Mouse (Mus musculus) gastrocnemius, postnatal 36 days (tissue): Measurements from ENCODE around the gene Cd4. TPM values are rescaled to one million over a fixed set of nuclear protein-coding genes. Genes with fewer than 3 reads are reported as not detected.
"Not testable (repeated sequence)": the region's sequence is repeated elsewhere in the genome, so short reads cannot be mapped to it uniquely, and the experiment has no call there.

Experiments used
- DNase-seq, 2 experiments: peaks; one replicate each; pipeline ENCODE4 v3.0.0; 2022
- intact Hi-C: fragments of 180-260 bp; cut with DNase I; formaldehyde crosslinking; loops from one replicate; pipeline ENCODE4 v1.15.1; 2025
- total RNA-seq, 2 experiments: library from RNA; stranded (reverse); gene quantifications; 2 replicates each; pipeline ENCODE4 v1.2.3; 2021

Cd4 gene
- total RNA-seq, 2 experiments from 2014 or later = 2.8 TPM; not detected in 1

DNA sequence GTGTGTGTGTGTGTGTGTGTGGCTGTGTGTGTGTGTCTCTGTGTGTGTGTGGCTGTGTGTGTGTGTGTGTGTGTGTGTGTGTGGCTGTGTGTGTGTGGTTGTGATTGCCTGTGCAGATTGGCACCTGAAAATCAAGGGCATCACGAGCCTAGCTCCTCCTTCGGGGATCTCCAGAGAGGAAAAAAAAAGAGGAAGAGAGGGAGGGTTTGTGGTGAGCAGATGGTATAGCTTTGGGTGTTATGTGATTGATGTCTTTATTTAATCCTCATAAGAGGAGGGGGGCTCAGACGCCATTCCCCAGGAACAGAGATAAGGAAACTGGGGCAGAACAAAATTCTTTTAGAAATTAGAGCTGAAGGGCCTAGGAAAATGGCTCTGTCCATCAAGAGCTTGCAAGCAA lies 10.3 kb upstream of the Cd4 start:
- DNase-seq = no peak
- intact Hi-C loops = no loop called here

DNA sequence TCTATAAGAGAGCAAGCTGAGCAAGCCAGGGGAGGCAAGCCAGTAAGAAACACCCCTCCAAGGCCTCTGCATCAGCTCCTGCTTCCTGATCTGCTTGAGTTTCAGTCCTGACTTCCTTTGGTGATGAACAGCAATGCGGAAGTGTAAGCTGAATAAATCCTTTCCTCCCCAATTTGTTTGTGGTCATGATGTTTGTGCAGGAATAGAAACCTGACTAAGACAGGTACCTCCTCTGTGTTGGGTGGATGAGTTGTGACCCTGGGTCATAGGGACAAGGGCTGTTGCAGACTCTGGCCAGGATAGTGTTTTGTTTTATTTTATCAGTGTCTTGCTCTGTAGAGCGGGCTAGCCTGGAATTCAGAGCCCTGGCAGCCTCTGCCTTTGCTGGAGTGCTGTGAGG lies 6.1 kb upstream of the Cd4 start:
- DNase-seq, intact Hi-C loops: not testable (repeated sequence)

DNA sequence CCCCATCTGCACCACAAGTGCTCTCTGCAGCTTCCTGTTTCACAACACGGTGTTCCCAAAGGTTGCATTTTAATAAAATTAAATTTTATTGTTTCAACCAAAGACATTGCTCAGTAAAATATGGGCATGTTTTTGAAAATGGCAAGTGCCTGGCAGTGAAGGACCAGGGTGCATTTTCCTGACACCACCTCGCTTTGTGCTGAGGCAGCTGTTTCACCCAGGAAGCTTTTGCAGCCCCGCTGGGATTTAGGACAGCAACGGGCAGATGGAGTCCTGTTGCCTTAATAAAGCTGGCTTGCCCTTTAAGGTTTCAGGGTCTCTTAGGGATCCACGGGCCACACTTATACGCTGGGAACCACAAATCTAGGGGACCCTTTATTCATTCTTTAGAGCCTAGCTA lies 3.0 kb upstream of the Cd4 start:
- intact Hi-C loops = no loop called here
- no peak for DNase-seq

DNA sequence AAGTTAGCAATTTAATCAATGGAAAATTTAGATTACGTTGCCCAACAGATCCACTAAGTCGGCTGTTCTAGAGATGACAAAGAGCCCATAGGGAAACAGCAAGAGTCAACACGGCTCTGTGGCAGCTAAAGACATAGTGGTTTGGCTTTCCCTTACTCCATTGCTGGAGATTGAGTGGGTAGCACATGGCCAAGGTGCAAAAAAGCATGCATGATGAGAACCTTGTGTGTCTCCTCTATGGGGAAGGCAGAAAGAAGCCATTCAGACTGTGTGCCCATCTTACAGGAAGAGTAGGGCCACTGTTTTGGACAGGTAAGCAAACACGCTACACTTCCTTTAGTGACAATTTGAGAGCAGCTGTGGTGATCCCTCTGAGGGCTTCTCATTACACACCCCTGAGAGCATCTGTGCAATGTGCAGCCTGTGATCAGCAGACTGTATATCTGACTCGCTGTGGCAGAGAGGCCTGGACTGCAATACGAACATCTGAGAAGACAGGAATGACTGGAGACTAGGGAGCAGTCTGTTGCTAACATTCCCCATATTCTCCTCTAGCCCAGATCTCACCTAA lies 619 bp upstream of the Cd4 start:
- DNase-seq = no peak
- intact Hi-C loops = no loop called here

DNA sequence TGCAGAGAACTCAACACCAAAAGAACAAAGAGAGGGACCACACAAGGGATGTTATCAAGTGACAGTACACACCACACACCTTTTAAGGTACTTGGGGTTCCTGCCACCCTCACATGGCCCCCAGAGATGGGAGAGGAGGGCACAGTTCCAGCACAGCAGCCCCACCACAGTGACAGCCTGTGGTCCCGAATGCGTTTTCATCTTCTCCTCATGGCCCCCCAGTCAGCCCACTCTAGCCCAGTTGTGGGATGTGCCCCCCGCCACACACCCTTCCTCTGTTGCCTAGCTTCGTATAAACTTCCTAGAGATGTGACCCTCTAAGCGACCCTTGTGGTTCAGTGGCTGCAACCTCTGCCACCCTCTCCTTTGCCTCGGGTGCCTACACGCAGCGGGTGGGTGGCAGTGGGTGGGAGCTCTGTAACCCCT lies 2.1 kb downstream of the Cd4 start:
- DNase-seq = no peak
- intact Hi-C loops = no loop called here

DNA sequence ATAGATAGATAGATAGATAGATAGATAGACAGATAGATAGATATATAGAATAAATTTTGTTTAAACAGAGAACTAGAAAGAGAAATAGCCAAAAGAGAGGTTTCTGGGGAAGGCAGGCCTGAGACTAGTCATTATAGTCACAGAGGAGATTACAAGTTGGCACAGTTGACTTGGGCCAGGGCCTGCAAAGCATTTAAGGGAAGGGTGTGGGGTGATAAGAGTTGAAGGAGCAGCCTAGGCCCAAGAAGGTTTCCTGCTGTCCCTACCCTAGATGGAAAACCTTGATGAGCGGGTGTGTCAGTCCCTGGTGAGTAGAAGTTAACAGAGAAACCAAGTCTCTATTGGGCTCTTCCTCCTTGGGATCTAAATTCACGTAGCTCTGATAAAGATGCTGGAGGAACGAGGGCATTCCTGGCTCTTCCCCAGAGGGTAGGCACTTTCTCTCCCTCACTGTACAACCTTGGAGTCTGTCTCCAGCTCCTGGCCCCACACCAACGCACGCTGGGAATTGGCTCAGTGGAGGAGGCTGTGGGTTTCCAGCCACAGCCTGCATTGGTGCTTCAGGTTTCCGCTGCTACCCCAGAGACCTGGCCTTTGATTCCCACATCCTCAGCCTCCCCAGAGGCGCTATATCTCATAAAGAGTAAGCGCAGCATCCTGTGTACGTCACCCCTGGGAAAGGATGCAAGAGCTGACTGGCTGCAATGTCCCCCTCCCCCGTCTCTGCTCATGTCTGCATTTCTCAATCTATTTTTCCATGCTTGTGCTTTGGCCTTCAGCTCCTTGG lies 3.1 kb downstream of the Cd4 start:
- DNase-seq = no peak

DNA sequence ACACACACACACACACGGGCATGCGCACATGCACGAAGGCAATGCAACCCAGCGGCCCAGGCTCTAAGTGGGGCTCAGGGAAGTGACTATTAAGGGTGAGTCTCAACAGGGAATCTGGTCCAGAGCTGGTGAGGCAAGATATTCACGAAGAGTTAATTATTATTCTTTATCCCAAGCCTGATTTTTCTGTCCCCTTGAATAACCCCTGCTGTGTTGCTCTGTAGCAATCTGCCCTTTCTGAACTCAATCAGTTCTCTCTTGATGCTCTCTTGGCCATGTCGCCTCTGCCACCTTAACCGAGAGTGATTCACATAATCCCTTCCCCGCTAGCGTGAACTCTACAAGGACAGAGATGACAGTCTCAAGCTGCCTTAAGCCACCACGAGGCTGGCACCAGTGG lies 4.7 kb downstream of the Cd4 start:
- no peak for DNase-seq
- intact Hi-C loops = no loop called here

More for the DNA sequence above, 3.1 kb downstream of the Cd4 start:
- intact Hi-C loops = no loop called here

DNA sequence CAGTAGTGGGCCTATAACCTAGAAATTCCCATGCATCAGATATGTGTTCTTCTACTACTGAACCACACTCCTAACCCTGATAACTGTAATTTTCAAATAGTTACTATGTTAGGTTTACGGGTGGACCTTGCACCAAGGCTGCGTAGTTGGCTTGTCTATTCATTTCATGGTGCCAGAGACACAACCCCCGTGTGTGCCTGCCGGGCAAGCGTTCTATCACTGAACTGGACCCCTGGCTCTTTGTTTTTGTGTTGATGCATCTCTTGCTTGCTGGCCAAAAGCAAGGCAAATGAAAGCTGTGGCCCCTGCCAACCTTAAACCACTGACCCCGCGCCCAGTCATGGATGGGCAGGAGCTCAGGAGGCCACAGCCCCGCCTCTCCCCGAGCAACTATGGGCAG lies 6.2 kb downstream of the Cd4 start:
- no peak for DNase-seq
- intact Hi-C loops = no loop called here

DNA sequence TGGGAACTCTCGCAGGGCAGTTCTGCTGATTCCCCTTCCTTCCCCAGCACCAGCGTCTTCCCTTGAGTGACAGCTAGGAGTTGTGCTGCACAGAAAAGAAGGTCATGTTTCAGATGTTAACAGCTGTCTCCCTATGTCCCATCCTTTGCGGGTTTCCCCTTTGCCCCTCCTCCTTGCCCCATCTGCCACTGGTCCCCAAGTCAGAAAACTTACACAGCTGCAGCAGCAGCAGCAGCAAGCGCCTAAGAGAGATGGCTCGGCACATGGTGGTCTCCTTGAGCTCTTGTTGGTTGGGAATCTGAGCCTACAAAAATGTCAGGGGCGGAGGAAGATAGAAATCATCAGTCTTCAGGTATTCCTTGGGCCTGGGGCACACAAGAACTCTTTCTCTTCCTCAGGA lies 8.6 kb downstream of the Cd4 start:
- intact Hi-C loops = no loop called here
- DNase-seq = no peak

DNA sequence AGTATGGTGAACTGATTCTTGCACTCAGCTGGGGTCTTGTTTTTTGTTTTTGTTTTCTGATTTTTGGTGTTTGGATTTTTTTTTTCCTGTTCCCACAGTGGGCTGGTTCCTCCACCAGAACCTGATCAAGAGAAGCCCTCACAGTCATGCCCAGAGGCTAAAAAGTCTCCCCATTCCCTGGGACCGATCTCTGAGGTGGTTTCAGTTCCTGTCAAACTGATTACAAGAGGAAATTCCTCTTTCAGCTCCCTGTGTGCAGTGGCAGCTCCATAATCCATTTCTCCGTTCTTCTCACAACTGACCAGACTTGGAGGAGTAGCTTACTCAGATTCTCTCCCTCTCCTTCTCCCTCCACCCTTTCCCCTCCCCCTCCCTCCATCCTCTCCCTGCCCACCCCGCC lies 13.7 kb downstream of the Cd4 start:
- DNase-seq = no peak
- intact Hi-C loops = no loop called here

DNA sequence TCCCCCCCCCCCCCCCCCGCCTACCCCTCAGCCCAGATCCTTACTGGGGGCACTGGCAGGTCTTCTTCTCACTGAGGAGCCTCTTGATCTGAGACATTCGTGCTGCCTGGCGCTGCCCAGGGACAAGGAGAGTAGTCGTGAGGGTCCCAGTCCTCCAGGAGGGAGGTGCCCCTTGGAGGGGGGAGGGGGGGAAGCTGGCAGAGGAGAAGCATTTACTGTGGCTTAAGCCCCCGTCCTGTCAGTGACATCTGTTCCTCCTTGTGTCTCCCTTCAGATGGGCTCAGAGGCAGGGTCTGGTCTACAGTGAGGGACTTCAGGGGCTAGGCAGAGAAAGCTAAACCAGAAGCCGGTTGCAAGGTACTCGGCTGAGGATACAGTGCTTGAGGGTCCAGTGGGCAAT lies 21.5 kb downstream of the Cd4 start:
- intact Hi-C loops = no loop called here
- DNase-seq = no peak

DNA sequence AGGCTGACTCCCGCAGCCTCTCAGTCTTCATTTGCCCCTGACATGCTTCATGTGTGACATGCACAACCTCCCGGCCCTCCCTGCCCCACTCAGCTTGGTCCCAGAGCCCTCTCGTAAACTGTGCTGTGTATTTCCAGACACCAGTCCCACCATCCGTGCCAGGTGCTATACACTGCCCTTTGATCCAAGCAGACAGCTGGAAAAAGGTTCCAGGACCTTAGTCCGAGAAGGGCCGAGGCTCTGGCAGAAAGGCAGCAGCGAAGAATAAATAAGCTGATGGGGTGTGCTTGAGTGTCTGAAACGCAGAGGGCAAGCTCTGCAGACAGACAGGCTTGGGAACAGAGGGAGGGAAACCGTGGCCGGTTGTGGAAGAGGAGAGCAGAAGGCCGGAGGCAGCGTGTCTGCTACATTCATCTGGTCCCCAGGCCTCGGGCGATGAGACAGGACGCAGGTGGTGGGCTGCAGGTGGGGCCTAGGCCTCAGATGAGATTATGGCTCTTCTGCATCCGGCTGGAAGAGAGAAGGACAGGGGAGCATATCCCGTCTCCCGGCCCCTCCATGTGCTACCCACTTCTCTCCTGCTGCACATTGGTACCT lies 22.2 kb downstream of the Cd4 start:
- intact Hi-C loops = no loop called here

DNA sequence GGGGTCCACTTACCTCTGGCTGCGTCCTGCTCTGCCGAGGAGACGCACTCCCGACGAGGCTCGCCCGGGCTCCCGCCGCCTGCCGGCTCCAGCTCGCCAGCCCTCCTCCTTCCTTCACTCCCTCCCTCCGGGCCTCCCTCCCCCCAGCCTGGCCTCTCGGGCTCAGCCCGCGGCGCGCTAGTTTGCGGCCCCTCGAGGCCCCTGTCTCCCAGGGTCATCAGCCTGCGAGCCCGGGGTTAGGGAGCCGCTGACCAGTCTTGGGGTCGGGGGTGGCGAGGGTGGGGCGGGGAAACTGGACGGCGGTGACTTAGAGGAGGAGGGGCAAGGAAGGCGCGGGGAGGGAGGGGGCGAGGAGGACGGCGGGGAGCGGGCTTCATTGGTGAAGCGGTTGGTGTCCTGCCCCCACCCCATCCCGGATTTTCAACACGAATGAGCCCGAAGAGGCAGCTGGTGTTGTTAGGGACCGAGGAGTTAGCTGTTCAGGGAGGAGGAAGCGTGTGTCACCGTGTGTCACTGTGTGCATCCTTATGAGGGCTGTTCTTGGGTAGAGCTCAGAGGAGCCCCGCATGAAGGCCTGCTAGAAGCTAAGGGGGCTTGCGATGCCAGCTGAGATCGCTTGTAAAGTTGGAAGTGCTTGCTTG lies 24.2 kb downstream of the Cd4 start, which contains the start of gene Gpr162:
Gene Gpr162, minus strand, starts transcription at position 326 of the 641 bp plus-strand sequence.
- intact Hi-C loops = no loop called here
- DNase-seq = no peak

More for the DNA sequence above, 22.2 kb downstream of the Cd4 start:
- DNase-seq = no peak

DNA sequence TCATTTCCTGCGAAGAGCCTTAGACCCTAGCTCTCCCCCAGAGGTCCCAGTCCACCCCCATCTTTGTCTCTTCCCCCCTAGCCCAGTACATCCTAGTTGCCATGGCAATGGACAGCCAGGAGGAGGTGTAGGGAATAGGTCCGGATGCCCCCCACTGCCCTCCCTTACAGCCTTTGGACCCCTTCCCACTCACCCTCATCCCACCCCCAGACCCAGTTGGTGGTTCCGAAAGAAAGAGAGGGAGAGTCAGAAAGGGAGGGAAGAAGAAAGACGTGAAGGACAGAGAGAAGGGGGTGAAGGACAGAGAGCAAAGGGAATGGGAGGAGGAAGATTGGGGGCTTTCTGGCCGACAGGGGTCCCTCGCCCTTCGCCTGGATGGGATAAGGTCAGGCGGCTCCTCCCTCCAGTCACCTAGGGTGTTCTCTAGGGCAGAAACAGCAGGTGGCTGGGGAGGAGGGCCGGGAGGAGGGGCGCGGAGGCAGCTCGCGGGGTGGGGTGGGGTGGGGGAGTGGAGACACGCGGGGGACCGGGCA lies 24.8 kb downstream of the Cd4 start:
- no peak for DNase-seq
- intact Hi-C loops = no loop called here

DNA sequence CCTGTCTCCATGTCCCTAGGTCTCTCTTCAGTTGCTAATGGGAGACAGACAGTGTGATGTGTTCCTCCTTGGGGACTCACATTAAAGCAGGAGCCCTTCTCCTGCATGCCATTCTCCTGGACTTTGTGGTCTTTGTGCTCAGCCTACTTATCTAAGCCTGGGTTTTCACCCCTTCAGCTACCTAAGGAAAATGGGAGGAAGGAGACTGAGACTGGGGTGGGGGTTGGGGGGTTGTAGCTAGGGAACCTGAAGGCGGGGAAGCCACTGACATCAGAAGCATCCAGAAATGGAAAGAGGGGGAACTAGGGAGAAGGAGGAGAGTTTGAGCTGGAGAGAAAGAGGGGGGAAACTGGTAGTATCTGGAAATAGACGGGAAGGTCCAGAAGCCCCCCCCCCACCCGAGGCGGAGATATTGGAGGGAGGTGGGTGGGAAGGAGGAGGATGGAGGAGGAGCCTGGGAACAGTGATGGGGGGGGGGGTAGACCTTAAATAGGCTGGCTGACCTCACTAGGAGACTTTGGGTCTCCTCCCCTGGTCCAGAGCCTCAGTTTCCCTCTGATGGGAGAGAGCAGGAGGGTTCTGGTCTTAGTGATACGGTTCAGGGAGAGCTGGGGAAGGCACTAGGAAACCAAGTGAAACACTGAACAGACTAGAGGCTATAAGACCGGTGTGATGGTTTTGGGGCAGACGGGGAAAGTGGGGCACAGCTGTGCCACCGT lies 25.5 kb downstream of the Cd4 start:
- DNase-seq = no peak
- intact Hi-C loops = no loop called here

DNA sequence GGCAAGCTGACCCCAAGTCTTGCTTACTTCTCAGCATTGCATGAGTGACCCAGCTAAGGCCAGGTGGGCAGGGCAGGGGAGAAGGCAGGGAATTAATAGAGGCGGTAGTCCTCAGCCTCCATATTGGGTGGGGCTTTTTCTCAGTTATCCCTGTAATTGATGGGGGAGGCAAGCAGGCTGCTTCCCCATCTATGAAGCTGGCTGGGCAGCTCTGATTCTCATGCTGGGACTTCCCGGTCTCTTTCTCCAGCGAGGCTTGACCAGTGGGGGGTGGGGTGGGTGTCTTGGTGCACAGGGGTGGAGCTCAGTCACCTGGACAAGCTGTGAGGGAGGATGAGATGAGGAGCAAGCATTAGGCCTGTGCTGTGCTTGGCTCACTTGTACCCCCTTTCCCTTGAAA lies 26.2 kb downstream of the Cd4 start:
- no peak for DNase-seq
- intact Hi-C loops = no loop called here

DNA sequence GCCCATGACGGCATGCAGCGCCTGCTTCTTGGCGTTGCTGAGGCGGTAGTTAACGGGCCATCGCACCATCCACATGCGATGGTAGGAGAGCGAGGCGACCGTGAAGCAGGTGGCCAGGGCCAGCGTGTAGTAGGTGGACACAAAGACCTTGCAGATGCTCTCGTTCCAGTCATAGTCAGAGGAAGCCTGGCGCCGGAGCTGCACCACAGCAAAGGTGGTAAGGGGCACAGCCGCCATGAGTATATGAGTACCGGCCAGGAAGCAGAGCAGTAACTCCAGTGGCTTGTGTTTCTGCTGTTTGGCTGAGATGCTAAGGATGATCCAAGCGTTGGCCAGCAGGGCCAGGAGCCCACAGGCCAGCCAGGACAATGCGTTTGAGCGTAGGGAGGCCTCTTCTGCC lies 26.8 kb downstream of the Cd4 start:
- DNase-seq = no peak

DNA sequence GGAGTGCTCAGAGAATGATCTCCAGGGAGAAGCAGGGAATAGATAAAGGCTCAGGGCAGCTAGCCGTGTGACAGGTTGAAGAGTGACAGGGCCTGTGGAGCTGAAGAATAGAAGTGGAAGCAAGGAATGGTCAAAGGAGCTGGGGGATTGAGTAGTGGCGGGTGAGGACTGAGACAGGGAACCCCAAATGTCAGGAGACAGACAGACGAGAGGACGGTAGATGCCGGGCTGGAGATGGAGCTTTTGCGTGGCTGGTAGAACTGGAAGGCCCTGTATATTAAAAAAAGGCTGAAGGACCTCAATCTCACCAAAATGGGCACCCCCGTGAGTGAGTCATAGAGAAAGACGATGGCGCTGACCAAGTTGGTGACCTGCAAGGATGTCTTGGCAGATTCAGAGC lies 27.5 kb downstream of the Cd4 start:
- intact Hi-C loops = no loop called here
- no peak for DNase-seq

More for the DNA sequence above, 26.8 kb downstream of the Cd4 start:
- intact Hi-C loops = no loop called here

DNA sequence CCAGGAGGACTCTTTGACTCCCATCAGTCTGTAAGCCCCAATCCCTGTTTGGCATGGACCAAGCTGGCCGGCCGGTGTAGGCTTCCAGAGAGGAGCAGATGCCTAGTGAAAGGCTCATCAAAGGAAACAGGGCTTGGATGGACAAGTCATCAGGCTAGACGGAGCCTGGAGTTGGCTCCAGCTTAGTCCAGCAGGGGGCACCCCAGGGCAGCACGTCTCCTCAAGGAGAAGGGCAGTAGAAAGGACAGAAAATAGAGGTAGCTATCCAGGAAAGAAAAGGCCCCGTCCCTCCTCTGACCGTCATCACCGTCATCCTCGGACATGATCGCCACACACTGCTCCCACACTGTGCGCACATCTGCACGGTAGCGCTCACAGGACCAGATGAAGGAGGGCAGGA lies 28.3 kb downstream of the Cd4 start:
- DNase-seq = peak; percentile 83 to 87
- intact Hi-C loops = loop anchor here (5.0 kb wide), 2 partner anchors 43 to 58 kb away; no protein-coding TSS in a partner anchor

DNA sequence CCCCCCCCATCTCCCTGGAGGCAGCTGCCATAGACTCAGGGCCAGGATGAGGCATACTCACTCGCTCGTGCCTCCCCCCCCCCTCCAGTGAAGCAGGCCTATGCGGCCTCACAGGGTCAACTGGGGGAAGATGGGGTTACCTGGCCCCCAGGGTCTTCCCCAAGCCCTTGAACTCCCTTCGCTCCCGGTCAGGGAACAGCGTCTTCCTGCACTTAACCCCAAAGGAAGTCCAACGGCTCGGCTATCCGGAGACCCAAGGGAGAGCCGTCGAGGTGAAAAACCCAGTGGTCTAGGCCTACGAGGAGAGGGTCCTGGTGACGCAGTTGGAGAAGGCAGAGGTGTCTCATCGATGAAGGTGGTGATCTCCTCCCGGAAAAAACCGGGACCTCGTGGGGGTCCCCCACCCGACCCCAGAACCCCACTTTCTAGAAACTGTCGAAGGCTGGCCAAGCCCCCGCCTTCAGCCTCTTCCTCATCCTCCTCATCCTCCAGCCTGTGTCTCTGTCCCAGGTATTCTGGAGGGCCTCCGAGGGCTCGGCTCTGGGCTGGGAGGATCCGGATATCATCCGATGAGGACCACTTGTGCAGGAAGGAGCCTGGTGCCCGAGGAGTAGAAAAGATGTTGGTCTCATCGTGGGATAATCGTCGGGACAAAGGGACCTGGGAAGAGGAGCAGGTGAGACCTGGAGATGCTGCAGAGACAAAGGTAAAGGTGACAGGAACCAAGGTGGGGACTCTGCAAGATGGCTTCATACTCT lies 29.3 kb downstream of the Cd4 start:
- intact Hi-C loops = loop anchor here (5.0 kb wide), 2 partner anchors 44 to 59 kb away; no protein-coding TSS in a partner anchor

More for the DNA sequence above, 29.3 kb downstream of the Cd4 start:
- no peak for DNase-seq
